10 mouse cellular contexts compared by ENCODE assay signal in the genomic region with DNA sequence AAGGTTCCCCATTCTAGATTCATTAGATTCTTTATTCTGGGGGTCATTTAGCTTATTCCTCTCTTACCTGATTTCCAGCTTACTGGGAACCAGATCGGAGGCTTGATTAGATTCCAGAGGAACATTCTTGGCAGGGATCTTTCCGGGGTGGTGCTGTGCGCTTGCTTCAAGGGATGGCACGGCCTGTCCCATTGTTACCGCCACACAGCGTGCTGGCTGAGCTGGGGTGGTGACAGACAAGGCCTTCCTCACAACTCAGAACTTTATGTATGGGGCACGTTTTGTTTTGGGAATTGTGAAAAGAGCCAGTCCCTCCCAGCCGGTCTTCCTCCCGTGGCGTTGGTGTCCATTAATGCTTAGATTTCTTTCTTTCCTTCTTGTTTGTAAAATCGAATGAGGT. TPM values are rescaled to one million over a fixed set of nuclear protein-coding genes. Genes with fewer than 3 reads are reported as not detected.
A peak's percentile ranks its signal among the peaks of the same experiment; 100 is the strongest.
DNase-seq lines count a peak whose midpoint lies in the region; ATAC-seq and TF ChIP-seq lines count a peak whose summit lies in the region.
"Had no signal": no experiment of that assay in that cellular context is flagged by ENCODE, and none has a peak within 500 bp of the region (broad histone marks: within the 10 kb centered on the region; RNA-seq: fewer than 3 reads in every experiment).

No protein-coding gene starts in this region.

- DNase-seq in cerebellum, adult 2 months, result peak in 1 of 2 experiments; percentile 34
- no peak for DNase-seq in cerebellum, postnatal 4 days (ENCODE audit: low spot score in 2 of 2)
- DNase-seq in kidney, postnatal 0 days (ENCODE audit: low spot score), result no peak
- no peak for DNase-seq in gastrocnemius, adult 8-10 months (ENCODE audit: low spot score in 2 of 2)

- 47% methylated on average over 11 of the region's 11 CpGs for WGBS in cerebellum, adult 2 months
- WGBS in kidney, postnatal 0 days, result 72% methylated on average over 11 of the region's 11 CpGs
- 81% methylated on average over 11 of the region's 11 CpGs for WGBS in kidney, embryonic 14.5 days
- 15% methylated on average over 11 of the region's 11 CpGs for WGBS in hindbrain, embryonic 13.5 days
- WGBS in midbrain, embryonic 13.5 days, result 13% methylated on average over 11 of the region's 11 CpGs

- H3K36me3 ChIP-seq in kidney, postnatal 0 days (ENCODE audit: insufficient read depth, low read length), result no peaks in the 10 kb centered on the region
- H3K36me3 ChIP-seq in kidney, embryonic 14.5 days (ENCODE audit: control insufficient read depth, insufficient read depth, low read length), result no peaks in the 10 kb centered on the region; the same call in 1 of the 2 replicates
- H3K36me3 ChIP-seq in hindbrain, embryonic 13.5 days, result peaks cover 18% of the 10 kb centered on the region
- peaks cover 12% of the 10 kb centered on the region; the same call in 1 of the 2 replicates for H3K36me3 ChIP-seq in midbrain, embryonic 13.5 days
- H3K36me3 ChIP-seq: liver, embryonic 15.5 days had no signal

- no peaks in the 10 kb centered on the region for H3K4me1 ChIP-seq in cerebellum, adult 2 months (ENCODE audit: control insufficient read depth, insufficient read depth, low read length)
- peaks cover 12% of the 10 kb centered on the region; the same call in 1 of the 2 replicates for H3K4me1 ChIP-seq in kidney, postnatal 0 days (replicated peaks; ENCODE audit: insufficient read depth, low read length)
- H3K4me1 ChIP-seq in kidney, embryonic 14.5 days (ENCODE audit: control insufficient read depth, insufficient read depth, low read length), result no peaks in the 10 kb centered on the region
- peaks cover 28% of the 10 kb centered on the region for H3K4me1 ChIP-seq in hindbrain, embryonic 13.5 days (replicated peaks)
- peaks cover 23% of the 10 kb centered on the region for H3K4me1 ChIP-seq in midbrain, embryonic 13.5 days (replicated peaks)

- peak overlapping the region; percentile 75; the same call in 1 of the 2 replicates for H3K27ac ChIP-seq in cerebellum, adult 2 months (ENCODE audit: insufficient read depth, low read length)
- peak overlapping the region; percentile 63; the same call in 1 of the 2 replicates for H3K27ac ChIP-seq in kidney, postnatal 0 days
- no peak overlapping the region for H3K27ac ChIP-seq in kidney, embryonic 14.5 days (ENCODE audit: low read depth, low read length)
- peak overlapping the region; percentile 53 for H3K27ac ChIP-seq in hindbrain, embryonic 13.5 days
- peak overlapping the region; percentile 51 for H3K27ac ChIP-seq in midbrain, embryonic 13.5 days
- H3K27ac ChIP-seq: liver, embryonic 15.5 days had no signal

- no peak overlapping the region for H3K4me3 ChIP-seq in cerebellum, adult 2 months (replicated peaks; ENCODE audit: insufficient read depth, low read depth, low read length)
- H3K4me3 ChIP-seq in kidney, postnatal 0 days (replicated peaks; ENCODE audit: low read depth, low read length), result no peak overlapping the region
- H3K4me3 ChIP-seq in kidney, embryonic 14.5 days (ENCODE audit: low read length), result no peak overlapping the region
- H3K4me3 ChIP-seq in hindbrain, embryonic 13.5 days, result no peak overlapping the region
- no peak overlapping the region for H3K4me3 ChIP-seq in midbrain, embryonic 13.5 days (replicated peaks)
- H3K4me3 ChIP-seq: liver, embryonic 15.5 days had no signal

- TF ChIP-seq CTCF in cerebellum, adult 2 months (IDR thresholded peaks at IDR 0.05; ENCODE audit: borderline replicate concordance, insufficient read depth, low read depth, low read length), result no peak
- no peak for TF ChIP-seq CTCF in kidney, postnatal 0 days (IDR thresholded peaks at IDR 0.05; ENCODE audit: low read depth)

- H3K4me2 ChIP-seq in kidney, postnatal 0 days (ENCODE audit: low read length), result no peak overlapping the region
- H3K4me2 ChIP-seq in kidney, embryonic 14.5 days (replicated peaks; ENCODE audit: low read depth, low read length), result no peak overlapping the region
- no peak overlapping the region for H3K4me2 ChIP-seq in hindbrain, embryonic 13.5 days
- H3K4me2 ChIP-seq in midbrain, embryonic 13.5 days (replicated peaks), result 0 out of 2 replicates have a peak overlapping the region, but pooled peaks have one; percentile 13
- H3K4me2 ChIP-seq: liver, embryonic 15.5 days had no signal

- H3K9ac ChIP-seq in kidney, postnatal 0 days (ENCODE audit: low read depth, low read length), result no peak overlapping the region
- H3K9ac ChIP-seq in kidney, embryonic 14.5 days (ENCODE audit: low read depth, low read length), result no peak overlapping the region
- H3K9ac ChIP-seq in hindbrain, embryonic 13.5 days, result peak overlapping the region; percentile 40; the same call in 1 of the 2 replicates
- H3K9ac ChIP-seq in midbrain, embryonic 13.5 days (replicated peaks), result peak overlapping the region; percentile 29; the same call in 1 of the 2 replicates
- H3K9ac ChIP-seq: liver, embryonic 15.5 days had no signal

- no peaks in the 10 kb centered on the region for H3K27me3 ChIP-seq in cerebellum, adult 2 months (ENCODE audit: control insufficient read depth, insufficient read depth, low read length)
- H3K27me3 ChIP-seq in kidney, postnatal 0 days (ENCODE audit: insufficient read depth, low read length), result no peaks in the 10 kb centered on the region
- H3K27me3 ChIP-seq in kidney, embryonic 14.5 days (ENCODE audit: control insufficient read depth, insufficient read depth, low read length), result no peaks in the 10 kb centered on the region
- H3K27me3 ChIP-seq in hindbrain, embryonic 13.5 days, result no peaks in the 10 kb centered on the region
- no peaks in the 10 kb centered on the region for H3K27me3 ChIP-seq in midbrain, embryonic 13.5 days
- H3K27me3 ChIP-seq: liver, embryonic 15.5 days had no signal

- no peaks in the 10 kb centered on the region for H3K9me3 ChIP-seq in kidney, postnatal 0 days (replicated peaks; ENCODE audit: low read length)
- H3K9me3 ChIP-seq in kidney, embryonic 14.5 days (ENCODE audit: control insufficient read depth, low read length), result no peaks in the 10 kb centered on the region
- no peaks in the 10 kb centered on the region for H3K9me3 ChIP-seq in hindbrain, embryonic 13.5 days
- no peaks in the 10 kb centered on the region for H3K9me3 ChIP-seq in midbrain, embryonic 13.5 days
- H3K9me3 ChIP-seq: liver, embryonic 15.5 days had no signal

- ATAC-seq in kidney, postnatal 0 days (replicated peaks; ENCODE audit: low FRiP score, low read depth), result no peak
- ATAC-seq in kidney, embryonic 14.5 days (ENCODE audit: low FRiP score, low TSS enrichment), result no peak
- ATAC-seq in hindbrain, embryonic 13.5 days (ENCODE audit: low FRiP score), result no peak
- no peak; the same call in 1 of the 2 replicates for ATAC-seq in midbrain, embryonic 13.5 days
- ATAC-seq in erythroid progenitor cell, adult 5-6 weeks (replicated peaks; ENCODE audit: low FRiP score, poor library complexity, severe bottlenecking), result no peak
- ATAC-seq: inflammation-experienced regulatory T-cells, adult 6 months had no signal

- TF ChIP-seq POLR2A in cerebellum, adult 2 months (IDR thresholded peaks at IDR 0.05; ENCODE audit: borderline replicate concordance, insufficient read depth, low read length), result no peak

RNA-seq across cellular contexts. Expression of gene Ift43, which starts 21.1 kb away (rescaled TPM):
- polyA plus RNA-seq in cerebellum, adult 2 months (2012; rRNA removed), result 33.7 and 34.9 TPM in 2 replicates
- 87.0 and 87.3 TPM in 2 replicates for polyA plus RNA-seq in kidney, postnatal 0 days (2015; fragmentation: Nextera tagmentation; extraction: Ambion mirVana)
- polyA plus RNA-seq in kidney, embryonic 14.5 days (2014; fragmentation: Nextera tagmentation; extraction: Ambion mirVana), result 77.0 and 87.9 TPM in 2 replicates
- polyA plus RNA-seq in hindbrain, embryonic 13.5 days (2015; fragmentation: Nextera tagmentation; extraction: Ambion mirVana), result 67.9 and 72.9 TPM in 2 replicates
- polyA plus RNA-seq in midbrain, embryonic 13.5 days (2015; fragmentation: Nextera tagmentation; extraction: Ambion mirVana), result 74.9 and 80.2 TPM in 2 replicates
- total RNA-seq in erythroid progenitor cell, adult 5-6 weeks (2015; ENCODE audit: low replicate concordance), result not detected in 2 replicates
- total RNA-seq in erythroid progenitor cell, adult 5-6 weeks (2017; ENCODE audit: low replicate concordance), result not detected in 2 replicates
- total RNA-seq in gastrocnemius, adult 8-10 months (2022), result 10 to 100 TPM; 10.5 to 13.4 (median 11.8) TPM

RNA-seq across cellular contexts. Expression of gene Tgfb3, which starts 24.6 kb away (rescaled TPM):
- 15.2 and 15.7 TPM in 2 replicates for polyA plus RNA-seq in cerebellum, adult 2 months (2012; rRNA removed)
- polyA plus RNA-seq in kidney, postnatal 0 days (2015; fragmentation: Nextera tagmentation; extraction: Ambion mirVana), result 16.6 and 19.3 TPM in 2 replicates
- 12.7 and 17.8 TPM in 2 replicates for polyA plus RNA-seq in kidney, embryonic 14.5 days (2014; fragmentation: Nextera tagmentation; extraction: Ambion mirVana)
- polyA plus RNA-seq in hindbrain, embryonic 13.5 days (2015; fragmentation: Nextera tagmentation; extraction: Ambion mirVana), result 5.4 and 6.1 TPM in 2 replicates
- 2.7 and 3.4 TPM in 2 replicates for polyA plus RNA-seq in midbrain, embryonic 13.5 days (2015; fragmentation: Nextera tagmentation; extraction: Ambion mirVana)
- total RNA-seq in erythroid progenitor cell, adult 5-6 weeks (2015; ENCODE audit: low replicate concordance), result not detected in 2 replicates
- not detected in 2 replicates for total RNA-seq in erythroid progenitor cell, adult 5-6 weeks (2017; ENCODE audit: low replicate concordance)
- 10 to 100 TPM; 44.0 to 58.3 (median 47.6) TPM for total RNA-seq in gastrocnemius, adult 8-10 months (2022)

Comparison
In these comparisons a context has a peak if more than half of its experiments do, and no peak if none do; other contexts are left out.
1. H3K9ac ChIP-seq: peak in hindbrain, embryonic 13.5 days (single experiment) and midbrain, embryonic 13.5 days (single experiment); none in kidney, postnatal 0 days (single experiment) and kidney, embryonic 14.5 days (single experiment).